Comparison of ENCODE assay signal across 8 mouse cellular contexts in genomic region chr1:41027540-41027978, GRCm38 (mm10).
DNase-seq lines count a peak whose midpoint lies in the region; ATAC-seq and TF ChIP-seq lines count a peak whose summit lies in the region.

No protein-coding gene starts in this region.

- 43% methylated on average over 4 of the region's 4 CpGs for WGBS in lung, embryonic 16.5 days
- 38% methylated on average over 4 of the region's 4 CpGs for WGBS in lung, adult 2 months
- 56% methylated on average over 4 of the region's 4 CpGs for WGBS in intestine, embryonic 16.5 days

- H3K36me3 ChIP-seq in lung, embryonic 16.5 days (ENCODE audit: control insufficient read depth, insufficient read depth, low read length), result no peaks in the 10 kb centered on the region
- H3K36me3 ChIP-seq in intestine, embryonic 16.5 days (ENCODE audit: control insufficient read depth, insufficient read depth, low read length), result no peaks in the 10 kb centered on the region

- no peak for TF ChIP-seq CTCF in lung, adult 2 months (IDR thresholded peaks at IDR 0.05; ENCODE audit: insufficient read depth, low read length)

- peak; percentile 56; the same call in 1 of the 2 replicates for ATAC-seq in lung, embryonic 16.5 days (ENCODE audit: low read depth)
- no peak for ATAC-seq in activated CD4-positive, CD25-positive, alpha-beta regulatory T cell, adult 4 months
- ATAC-seq in intestine, embryonic 16.5 days, result no peak

- no peak overlapping the region for H3K4me2 ChIP-seq in lung, embryonic 16.5 days (ENCODE audit: low read depth, low read length)
- no peak overlapping the region for H3K4me2 ChIP-seq in intestine, embryonic 16.5 days (ENCODE audit: low read depth, low read length)

- H3K9ac ChIP-seq in lung, embryonic 16.5 days (ENCODE audit: low read length), result no peak overlapping the region
- H3K9ac ChIP-seq in intestine, embryonic 16.5 days (ENCODE audit: low read depth, low read length), result no peak overlapping the region

- no peak for DNase-seq in lung, adult 2 months
- peak; percentile 46 for DNase-seq in heart, postnatal 4 days
- peak; percentile 49 to 64 for DNase-seq in left cerebral cortex, adult 9 months (ENCODE audit: low spot score in 2 of 2)
- DNase-seq in right cerebral cortex, postnatal 4 days, result peak; percentile 35
- DNase-seq in adrenal gland, postnatal 10 days, result no peak

- no peak overlapping the region for H3K4me3 ChIP-seq in lung, embryonic 16.5 days (ENCODE audit: low read length)
- no peak overlapping the region for H3K4me3 ChIP-seq in lung, adult 2 months (replicated peaks; ENCODE audit: extremely low read depth, low read depth, low read length)
- H3K4me3 ChIP-seq in intestine, embryonic 16.5 days (ENCODE audit: low read length), result no peak overlapping the region

- no peaks in the 10 kb centered on the region for H3K27me3 ChIP-seq in lung, embryonic 16.5 days (ENCODE audit: control insufficient read depth, insufficient read depth, low read depth, low read length)
- H3K27me3 ChIP-seq in intestine, embryonic 16.5 days (replicated peaks; ENCODE audit: control insufficient read depth, insufficient read depth, low read length), result no peaks in the 10 kb centered on the region

- no peak for TF ChIP-seq POLR2A in lung, adult 2 months (IDR thresholded peaks at IDR 0.05; ENCODE audit: borderline replicate concordance, extremely low read depth, low read depth, low read length)

- H3K9me3 ChIP-seq in lung, embryonic 16.5 days (ENCODE audit: control insufficient read depth, low read length), result no peaks in the 10 kb centered on the region
- H3K9me3 ChIP-seq in intestine, embryonic 16.5 days (ENCODE audit: control insufficient read depth, low read length), result 0 out of 2 replicates have a peak, but pooled peaks cover 4% of the 10 kb centered on the region

- no peak overlapping the region for H3K27ac ChIP-seq in lung, embryonic 16.5 days (ENCODE audit: low read length)
- H3K27ac ChIP-seq in intestine, embryonic 16.5 days (ENCODE audit: low read length), result no peak overlapping the region

- H3K4me1 ChIP-seq in lung, embryonic 16.5 days (replicated peaks; ENCODE audit: control insufficient read depth, insufficient read depth, low read length), result no peaks in the 10 kb centered on the region
- no peaks in the 10 kb centered on the region for H3K4me1 ChIP-seq in lung, adult 2 months (ENCODE audit: control insufficient read depth, insufficient read depth, low read length)
- no peaks in the 10 kb centered on the region for H3K4me1 ChIP-seq in intestine, embryonic 16.5 days (ENCODE audit: control insufficient read depth, insufficient read depth, low read length)

Comparison
In these comparisons a context has a peak if more than half of its experiments do, and no peak if none do; other contexts are left out.
1. DNase-seq: peak in heart, postnatal 4 days (single experiment), left cerebral cortex, adult 9 months (2 of 2) and right cerebral cortex, postnatal 4 days (single experiment); none in lung, adult 2 months (single experiment) and adrenal gland, postnatal 10 days (single experiment).